Mouse (Mus musculus) erythroblast, embryonic 14.5 days (primary cell): Measurements from ENCODE around the gene Helz. TPM values are rescaled to one million over a fixed set of nuclear protein-coding genes. Genes with fewer than 3 reads are reported as not detected.
A peak's percentile ranks its signal among the peaks of the same experiment; 100 is the strongest.
"Not testable (repeated sequence)": the region's sequence is repeated elsewhere in the genome, so short reads cannot be mapped to it uniquely, and the experiment has no call there.

Experiments used
- H3K27me3 ChIP-seq: 2 replicates; pipeline ENCODE4 v1.6.1; 2012; ENCODE audit warnings: inconsistent platforms; ENCODE audit not compliant: control insufficient read depth
- H3K36me3 ChIP-seq: 2 replicates; pipeline ENCODE4 v1.6.1; 2012; ENCODE audit warnings: mild to moderate bottlenecking, inconsistent platforms; ENCODE audit not compliant: control insufficient read depth
- H3K4me1 ChIP-seq: 2 replicates; pipeline ENCODE4 v1.6.1; 2012; ENCODE audit warnings: inconsistent platforms; ENCODE audit not compliant: control insufficient read depth
- H3K4me3 ChIP-seq: replicated peaks from 2 replicates; pipeline ENCODE3; 2012; ENCODE audit warnings: moderate library complexity, mild to moderate bottlenecking, inconsistent platforms
- H3K9me3 ChIP-seq: 2 replicates; pipeline ENCODE4 v1.6.1; 2012; ENCODE audit warnings: low read length, inconsistent platforms, mixed read lengths; ENCODE audit not compliant: control insufficient read depth
- GATA1 ChIP-seq: IDR thresholded peaks from 2 replicates; pipeline ENCODE4 v1.6.1; 2012; ENCODE audit warnings: low read length, inconsistent platforms, mixed read lengths
- TAL1 ChIP-seq: IDR thresholded peaks from 3 replicates; pipeline ENCODE4 v1.6.1; 2012; ENCODE audit warnings: low read length, inconsistent platforms, mixed read lengths
- polyA plus RNA-seq: library from polyadenylated mRNA; stranded (reverse); fragments of >175 nt; gene quantifications from 2 replicates; pipeline ENCODE4 v1.2.3, GENCODE M21; 2012

The Helz gene
- polyA plus RNA-seq, 1 experiment: 4.3 TPM

DNA sequence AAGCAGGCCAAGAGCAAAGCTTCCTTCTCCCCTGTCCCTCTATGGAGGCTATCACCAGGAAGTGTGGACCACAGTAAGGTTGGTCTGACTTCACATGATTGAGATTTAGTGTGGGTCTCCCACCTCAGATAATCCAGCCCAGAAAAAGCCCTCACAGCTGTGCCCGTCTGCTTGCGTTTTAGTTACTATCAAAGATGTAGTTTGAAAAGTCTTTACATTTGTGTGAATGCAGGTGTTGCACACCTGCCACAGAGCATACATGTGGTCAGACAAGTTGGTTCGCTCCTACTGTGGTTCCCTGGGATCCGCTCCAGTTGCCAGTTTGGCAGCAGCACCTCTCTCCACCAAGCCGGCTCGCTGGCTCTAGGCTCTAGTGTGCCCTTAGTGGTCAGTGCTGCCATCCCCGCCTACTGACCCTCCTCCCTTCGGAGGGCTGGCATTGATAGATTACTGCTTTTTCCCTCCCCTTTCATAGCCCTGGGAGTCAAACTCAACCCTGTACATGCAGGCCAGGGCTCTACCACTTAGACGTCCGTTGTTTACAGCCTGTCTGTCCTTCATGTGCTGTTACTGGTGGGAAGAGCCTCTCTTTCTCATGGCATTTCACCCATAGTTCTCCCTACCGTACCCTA, 25.4 kb downstream of the Helz start:
- H3K4me1 ChIP-seq: peaks cover 13% of the 10 kb centered on the region
- no peak overlapping the region for H3K4me3 ChIP-seq
- peaks cover 69% of the 10 kb centered on the region for H3K36me3 ChIP-seq
- no peaks in the 10 kb centered on the region for H3K27me3 ChIP-seq
- TF ChIP-seq GATA1: no peak
- TF ChIP-seq TAL1: no peak
- no peaks in the 10 kb centered on the region for H3K9me3 ChIP-seq

DNA sequence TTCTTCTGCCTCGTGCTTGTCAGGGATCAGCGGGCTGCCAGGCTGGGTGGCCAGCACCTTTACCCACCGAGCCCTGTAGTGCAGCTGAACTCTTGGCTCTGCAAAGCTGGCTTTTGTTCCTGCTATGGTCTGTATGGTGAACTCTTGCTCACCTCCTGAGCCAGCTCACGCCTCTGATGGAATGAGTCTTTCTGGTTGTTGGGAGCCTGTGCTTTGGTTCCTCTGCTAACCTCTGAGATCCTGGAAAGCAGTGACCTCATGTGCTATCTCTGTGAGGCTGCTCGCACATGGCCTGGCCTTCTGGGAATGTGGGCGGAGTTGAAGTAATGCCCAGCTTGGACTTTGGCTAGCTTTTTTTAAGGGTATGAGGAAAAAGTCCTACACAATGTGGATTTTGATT, 26.1 kb downstream of the Helz start:
- H3K36me3 ChIP-seq: peaks cover 70% of the 10 kb centered on the region
- H3K9me3 ChIP-seq: no peaks in the 10 kb centered on the region
- no peaks in the 10 kb centered on the region for H3K27me3 ChIP-seq
- TF ChIP-seq GATA1 (no peak), TAL1 (no peak)
- H3K4me3 ChIP-seq: no peak overlapping the region
- H3K4me1 ChIP-seq: peaks cover 13% of the 10 kb centered on the region

DNA sequence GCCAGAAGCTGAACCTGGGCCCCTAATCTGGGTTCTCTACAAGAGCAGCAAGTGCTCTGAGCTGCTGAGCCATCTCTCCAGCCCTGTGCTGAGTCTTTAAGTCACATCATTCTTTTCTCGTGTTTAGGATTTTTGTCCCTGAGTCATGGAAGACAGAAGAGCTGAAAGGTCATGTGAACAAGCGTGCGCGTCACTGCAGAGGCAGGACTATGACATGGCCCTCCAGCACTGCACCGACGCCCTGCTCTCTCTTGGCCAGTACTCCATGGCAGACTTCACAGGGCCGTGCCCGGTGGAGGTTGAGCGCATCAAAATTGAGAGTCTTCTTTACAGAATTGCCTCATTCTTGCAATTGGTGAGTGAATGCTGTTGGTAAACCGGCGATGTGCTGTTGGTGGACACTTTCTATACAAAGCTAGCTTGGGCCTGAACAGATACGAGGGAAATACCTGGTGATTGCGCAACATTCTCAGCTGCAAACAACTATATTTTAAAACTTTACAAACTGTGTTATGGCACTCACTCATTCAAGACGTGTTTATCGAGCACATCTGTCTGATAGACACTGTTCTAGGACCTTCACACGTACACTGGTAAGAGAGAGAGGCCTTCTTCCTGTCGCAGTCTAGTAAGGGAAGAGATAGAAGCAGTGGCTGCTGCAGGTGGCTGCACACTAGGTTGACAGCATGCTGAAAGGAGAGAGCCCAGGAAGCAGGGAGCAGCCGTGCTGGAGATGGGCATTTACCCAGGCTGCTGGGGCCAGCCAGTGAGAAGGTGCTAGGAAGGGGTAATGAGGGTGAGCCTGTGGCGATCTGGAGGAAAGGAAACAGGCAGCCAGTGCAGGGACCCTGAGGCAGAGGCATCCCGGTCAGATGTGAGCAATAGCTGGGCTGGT, 27.3 kb downstream of the Helz start:
- no peaks in the 10 kb centered on the region for H3K9me3 ChIP-seq
- H3K36me3 ChIP-seq: peaks cover 71% of the 10 kb centered on the region
- TF ChIP-seq TAL1: 0 out of 3 replicates have a peak, but pooled peaks have one; percentile 9
- no peak for TF ChIP-seq GATA1
- H3K4me1 ChIP-seq: peaks cover 13% of the 10 kb centered on the region
- H3K27me3 ChIP-seq: no peaks in the 10 kb centered on the region
- H3K4me3 ChIP-seq: no peak overlapping the region

GRCm38 (mm10) chr11:107576186-107576585, 28.5 kb downstream of the Helz start:
- H3K4me1 ChIP-seq: peaks cover 13% of the 10 kb centered on the region
- no peaks in the 10 kb centered on the region for H3K9me3 ChIP-seq
- no peak overlapping the region for H3K4me3 ChIP-seq
- H3K36me3 ChIP-seq: peaks cover 75% of the 10 kb centered on the region
- TF ChIP-seq GATA1 (no peak), TAL1 (no peak)
- no peaks in the 10 kb centered on the region for H3K27me3 ChIP-seq

GRCm38 (mm10) chr11:107577400-107577799, 29.7 kb downstream of the Helz start:
- peaks cover 9% of the 10 kb centered on the region for H3K4me1 ChIP-seq

GRCm38 (mm10) chr11:107578226-107578625, 30.5 kb downstream of the Helz start:
- Histone ChIP-seq H3K4me1 (peaks cover 8% of the 10 kb centered on the region), H3K36me3 (peaks cover 63% of the 10 kb centered on the region), H3K27me3 (no peaks in the 10 kb centered on the region), H3K9me3 (no peaks in the 10 kb centered on the region), H3K4me3 (no peak overlapping the region)
- no peak for TF ChIP-seq TAL1
- no peak for TF ChIP-seq GATA1

More at GRCm38 (mm10) chr11:107577400-107577799, 29.7 kb downstream of the Helz start:
- peaks cover 68% of the 10 kb centered on the region for H3K36me3 ChIP-seq
- no peaks in the 10 kb centered on the region for H3K9me3 ChIP-seq
- H3K4me3 ChIP-seq: no peak overlapping the region
- TF ChIP-seq TAL1 (no peak), GATA1 (no peak)
- no peaks in the 10 kb centered on the region for H3K27me3 ChIP-seq

DNA sequence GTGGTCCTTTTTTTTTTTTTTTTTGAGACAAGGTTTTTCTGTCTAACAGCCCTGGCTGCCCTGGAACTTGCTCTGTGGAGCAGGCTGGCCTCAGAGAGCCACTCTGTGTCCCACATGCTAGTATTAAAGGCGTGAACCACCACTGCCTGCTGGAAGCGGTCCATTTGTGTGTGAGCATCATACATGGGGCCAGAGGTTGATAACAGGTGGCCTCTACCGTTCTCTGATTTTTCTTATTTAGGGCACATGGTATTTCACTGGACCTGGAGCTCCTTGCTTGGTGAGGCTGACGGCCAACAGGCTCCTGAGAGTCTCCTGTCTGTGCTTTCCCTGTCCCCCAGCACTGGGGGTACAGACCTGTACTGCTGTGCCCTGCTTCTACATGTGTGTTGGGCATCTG, 33.1 kb downstream of the Helz start:
- Histone ChIP-seq H3K36me3 (peaks cover 60% of the 10 kb centered on the region), H3K4me3 (no peak overlapping the region), H3K4me1 (peaks cover 4% of the 10 kb centered on the region), H3K27me3 (no peaks in the 10 kb centered on the region), H3K9me3 (no peaks in the 10 kb centered on the region)
- TF ChIP-seq TAL1 (no peak), GATA1 (no peak)

DNA sequence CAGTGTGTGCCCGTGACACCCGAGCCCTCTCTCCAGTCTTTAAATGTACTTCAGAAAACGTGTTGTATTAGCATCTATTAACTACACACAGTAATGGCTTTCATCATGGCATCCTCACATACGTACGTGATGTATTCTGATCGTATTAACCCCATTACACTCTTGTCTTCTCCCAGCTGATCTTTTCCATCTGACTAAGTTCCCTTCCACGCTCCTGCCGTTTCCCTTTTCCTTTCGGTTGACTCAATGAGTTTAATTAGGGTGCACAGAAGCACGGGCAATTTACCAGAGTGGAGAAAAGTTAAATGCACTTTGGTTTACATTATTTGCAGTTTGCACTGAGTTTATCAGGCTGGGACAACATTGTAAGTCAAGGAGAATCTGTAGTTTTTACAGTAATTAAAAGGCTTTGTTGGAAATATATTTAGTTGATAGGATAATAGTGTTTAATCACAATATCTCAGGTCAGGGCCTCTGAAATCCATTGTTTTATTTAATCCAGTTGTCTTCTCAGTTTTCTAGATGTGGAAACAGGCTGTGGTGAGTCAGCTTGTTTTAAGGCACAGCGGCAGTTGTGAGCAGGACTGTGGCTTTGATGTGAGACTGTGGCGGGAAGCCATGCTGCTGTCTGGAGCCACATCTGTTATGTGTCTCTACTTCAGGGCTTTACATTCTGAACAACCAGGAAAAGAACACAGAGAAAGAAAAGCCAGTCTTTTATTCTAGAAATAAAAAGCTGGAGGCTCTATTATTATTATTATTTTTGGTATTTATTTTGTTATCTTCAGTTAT, 37.1 kb downstream of the Helz start:
- H3K4me3 ChIP-seq: no peak overlapping the region
- peaks cover 6% of the 10 kb centered on the region for H3K4me1 ChIP-seq
- no peaks in the 10 kb centered on the region for H3K27me3 ChIP-seq
- H3K9me3 ChIP-seq: no peaks in the 10 kb centered on the region
- TF ChIP-seq GATA1 (no peak), TAL1 (no peak)
- peaks cover 46% of the 10 kb centered on the region for H3K36me3 ChIP-seq

DNA sequence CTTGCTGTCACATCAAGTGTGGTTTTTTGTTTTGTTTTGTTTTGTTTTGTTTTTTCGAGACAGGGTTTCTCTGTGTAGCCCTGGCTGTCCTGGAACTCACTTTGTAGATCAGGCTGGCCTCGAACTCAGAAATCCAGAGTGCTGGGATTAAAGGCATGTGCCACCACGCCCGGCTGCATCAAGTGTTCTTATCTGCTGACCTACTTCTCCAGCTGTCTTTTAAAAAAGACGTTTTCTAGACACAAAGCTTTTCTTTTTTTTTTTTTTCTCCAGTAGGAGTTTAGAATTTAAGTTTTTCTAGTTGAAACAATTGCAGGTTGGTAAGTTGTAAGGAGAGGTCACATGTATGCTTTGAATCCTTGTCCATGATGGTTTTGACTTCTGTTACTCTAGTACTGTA, 38.4 kb downstream of the Helz start:
- not testable (repeated sequence) for H3K4me1 ChIP-seq, H3K27me3 ChIP-seq, H3K4me3 ChIP-seq, H3K9me3 ChIP-seq
- peaks cover 38% of the 10 kb centered on the region for H3K36me3 ChIP-seq
